Mouse (Mus musculus) lung, adult 2 months (tissue): ENCODE data around the gene Rps6kc1. TPM values are rescaled to one million over a fixed set of nuclear protein-coding genes. Genes with fewer than 3 reads are reported as not detected.

Experiments
- DNase-seq: peaks from one replicate; pipeline ENCODE4 v3.0.0; 2022
- H3K4me1 ChIP-seq: fragments of 200-500 bp; 2 replicates; pipeline ENCODE4 v1.6.1; 2011; ENCODE audit warnings: low read length; ENCODE audit not compliant: control insufficient read depth, insufficient read depth
- H3K4me3 ChIP-seq: fragments of 200-500 bp; replicated peaks from 2 replicates; pipeline ENCODE3; 2011; ENCODE audit warnings: low read depth, mild to moderate bottlenecking, control low read depth, low read length; ENCODE audit errors: extremely low read depth
- CTCF ChIP-seq: fragments of 200-500 bp; IDR thresholded peaks from 2 replicates; pipeline ENCODE4 v1.5.1; 2011; ENCODE audit warnings: mild to moderate bottlenecking, low read length, control low read depth; ENCODE audit not compliant: insufficient read depth
- POLR2A ChIP-seq: fragments of 200-500 bp; IDR thresholded peaks from 2 replicates; pipeline ENCODE4 v1.6.1; 2011; ENCODE audit warnings: low read depth, mild to moderate bottlenecking, control low read depth, low read length, borderline replicate concordance; ENCODE audit errors: extremely low read depth
- WGBS: fragments of 180-500 bp; shearing (Covaris S2); methylation state at CpG from one replicate; pipeline ENCODE4 v1.1.7; 2018; 5-methylcytosine and 5-hydroxymethylcytosine counted together
- polyA plus RNA-seq: library from polyadenylated mRNA; depleted of rRNA; stranded (reverse); fragments of >200 nt; gene quantifications from 2 replicates; pipeline ENCODE4 v1.2.3, GENCODE M21; 2012

The Rps6kc1 gene
- polyA plus RNA-seq, 1 experiment = 9.7 TPM

DNA sequence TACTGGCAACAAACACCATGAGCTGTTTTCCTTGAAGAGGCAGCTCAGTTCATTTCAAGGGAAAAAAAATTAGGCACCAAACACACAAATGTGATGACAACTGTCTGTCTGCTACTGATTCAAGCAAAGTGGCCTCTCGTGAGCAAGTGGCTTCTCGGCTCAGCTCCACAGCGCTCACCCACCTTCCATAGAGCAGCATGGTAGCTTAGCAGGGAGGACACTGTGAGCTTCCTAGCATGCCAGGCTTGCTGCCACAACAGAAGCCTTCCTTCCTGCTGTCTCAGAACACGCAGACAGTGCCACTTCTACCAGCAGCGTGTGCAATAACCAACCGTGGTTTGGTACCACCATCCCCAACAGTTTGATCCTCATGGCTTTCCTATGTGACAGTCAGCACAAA is 35.8 kb downstream of the Rps6kc1 start:
- WGBS = 87% methylated on average over 6 of the region's 6 CpGs
- Histone ChIP-seq H3K4me3 (no peak overlapping the region), H3K4me1 (no peaks in the 10 kb centered on the region)
- DNase-seq = no peak
- no peak for TF ChIP-seq CTCF
- TF ChIP-seq POLR2A = no peak

DNA sequence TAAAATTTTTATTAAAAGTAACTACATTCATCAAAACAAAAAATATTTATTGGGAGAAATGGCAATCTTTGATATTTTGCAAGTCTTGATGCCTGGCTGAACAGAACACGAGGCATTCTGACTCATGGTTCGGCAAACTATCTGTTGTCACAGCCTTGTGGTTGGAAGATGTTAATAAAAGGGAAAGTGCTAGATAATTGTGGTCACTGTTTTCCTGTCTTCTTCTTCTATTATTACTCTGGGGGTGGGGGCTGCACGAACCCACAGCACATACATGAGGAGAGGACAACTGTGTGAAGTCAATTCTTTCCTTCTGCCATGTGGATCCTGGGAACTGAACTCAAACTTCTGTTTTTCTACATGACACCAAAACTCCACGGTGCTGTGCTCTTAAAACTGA is 36.5 kb downstream of the Rps6kc1 start:
- H3K4me3 ChIP-seq = no peak overlapping the region
- WGBS = 93% methylated on average over 4 of the region's 4 CpGs
- no peak for TF ChIP-seq CTCF
- TF ChIP-seq POLR2A = no peak
- no peak for DNase-seq
- no peaks in the 10 kb centered on the region for H3K4me1 ChIP-seq

DNA sequence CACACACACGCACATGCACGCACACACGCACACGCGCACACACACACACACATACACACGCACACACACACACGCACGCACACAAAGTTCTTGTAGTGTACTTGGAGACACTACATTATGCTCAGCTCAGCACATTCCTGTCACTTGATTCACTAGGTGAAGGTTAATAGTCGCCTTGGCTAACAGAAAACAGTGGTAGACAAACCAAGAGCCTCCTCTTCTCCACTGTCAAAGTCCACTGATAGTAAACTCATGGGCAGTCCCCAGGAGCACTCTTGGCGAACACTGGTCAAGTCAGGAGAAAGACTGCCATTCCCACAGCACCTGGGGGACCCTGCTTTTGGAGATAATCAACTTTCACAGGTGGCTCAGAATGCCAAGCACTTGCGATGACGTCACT is 40.5 kb downstream of the Rps6kc1 start:
- H3K4me1 ChIP-seq = no peaks in the 10 kb centered on the region
- TF ChIP-seq CTCF (no peak), POLR2A (no peak)
- no peak for DNase-seq
- 91% methylated on average over 12 of the region's 12 CpGs for WGBS
- H3K4me3 ChIP-seq = no peak overlapping the region

DNA sequence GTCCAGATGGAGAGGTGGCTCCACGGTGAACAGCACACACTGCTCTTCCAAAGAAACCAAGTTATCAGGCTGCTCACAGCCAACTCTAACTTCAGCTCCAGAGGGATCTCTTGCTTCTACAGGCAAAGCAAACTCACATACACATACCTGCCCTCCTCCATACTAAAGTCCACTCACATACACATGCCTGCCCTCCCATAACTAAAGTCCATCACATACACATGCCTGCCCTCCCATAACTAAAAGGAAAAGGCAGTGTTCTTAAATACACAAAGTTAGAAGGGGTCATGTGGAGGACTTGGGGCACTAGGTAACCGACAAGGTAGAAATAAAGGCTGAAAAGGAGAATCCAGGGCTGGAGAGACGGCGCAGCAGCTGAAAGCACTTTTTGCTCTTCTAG is 41.6 kb downstream of the Rps6kc1 start:
- TF ChIP-seq CTCF = no peak
- TF ChIP-seq POLR2A = no peak
- no peak overlapping the region for H3K4me3 ChIP-seq
- no peaks in the 10 kb centered on the region for H3K4me1 ChIP-seq
- no peak for DNase-seq
- 89% methylated on average over 4 of the region's 4 CpGs for WGBS

DNA sequence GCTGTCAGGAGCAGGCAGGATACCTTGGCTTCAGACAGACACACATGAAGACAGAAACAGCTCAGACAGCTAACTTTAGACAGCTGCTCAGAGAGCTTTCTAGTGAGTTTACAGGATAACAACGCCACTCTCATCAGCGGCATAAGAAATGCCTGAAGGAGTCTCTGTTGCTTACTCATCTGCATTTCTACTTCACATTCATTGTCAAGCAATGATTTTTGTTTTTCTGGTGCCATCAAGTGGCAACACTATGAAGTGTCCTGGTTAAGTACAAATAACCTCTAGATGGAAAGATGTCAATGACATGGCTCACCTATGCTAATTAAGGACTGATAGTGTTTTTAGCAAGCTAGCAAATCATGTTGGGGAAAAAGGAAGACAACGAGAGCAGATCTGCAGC is 42.8 kb downstream of the Rps6kc1 start:
- no peak for DNase-seq
- Histone ChIP-seq H3K4me1 (no peaks in the 10 kb centered on the region), H3K4me3 (no peak overlapping the region)
- 81% methylated on average over 3 of the region's 3 CpGs for WGBS
- TF ChIP-seq CTCF = no peak
- no peak for TF ChIP-seq POLR2A

DNA sequence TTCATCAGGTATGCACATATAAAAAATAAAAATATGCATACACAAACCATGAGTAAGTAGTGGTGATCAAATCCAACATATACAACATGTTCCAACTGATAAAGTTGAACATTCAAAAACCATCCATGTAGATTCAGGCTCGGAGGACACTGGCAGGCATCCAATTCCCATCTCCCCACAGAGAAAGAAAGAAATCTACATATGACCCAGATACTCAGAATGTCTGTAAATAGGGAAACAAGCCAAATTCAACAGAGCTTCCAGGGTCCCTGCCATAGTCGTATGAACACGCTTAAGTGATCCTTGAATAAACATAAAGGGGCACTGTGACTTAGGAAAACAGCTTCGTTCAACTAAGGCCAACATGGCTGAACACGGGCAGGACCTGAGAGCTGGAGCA is 49.9 kb downstream of the Rps6kc1 start:
- no peak for DNase-seq
- 57% methylated on average over 5 of the region's 5 CpGs for WGBS

DNA sequence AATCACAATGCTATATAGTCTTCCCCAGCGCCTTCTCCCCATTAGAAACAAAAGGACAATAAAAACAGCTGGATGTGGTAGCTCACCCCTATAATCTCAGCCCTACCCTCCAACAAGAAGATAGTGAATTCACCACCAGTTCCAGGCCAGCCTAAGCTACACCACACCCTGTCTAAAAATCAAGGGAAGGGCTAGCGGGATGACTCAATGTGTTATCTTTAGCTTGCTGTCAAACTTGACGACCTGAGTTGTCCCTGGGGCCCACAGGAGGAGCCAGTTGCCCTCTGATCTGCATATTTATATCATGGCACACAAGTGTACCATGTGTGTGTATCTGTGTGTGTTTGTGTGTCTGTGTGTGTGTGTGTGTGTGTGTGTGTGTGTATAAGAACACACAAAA is 57.1 kb downstream of the Rps6kc1 start:
- H3K4me1 ChIP-seq = no peaks in the 10 kb centered on the region
- no peak for TF ChIP-seq POLR2A
- TF ChIP-seq CTCF = no peak
- 61% methylated on average over 3 of the region's 3 CpGs for WGBS
- H3K4me3 ChIP-seq = no peak overlapping the region
- no peak for DNase-seq

More for the DNA sequence above, 49.9 kb downstream of the Rps6kc1 start:
- Histone ChIP-seq H3K4me1 (no peaks in the 10 kb centered on the region), H3K4me3 (no peak overlapping the region)
- TF ChIP-seq CTCF (no peak), POLR2A (no peak)

DNA sequence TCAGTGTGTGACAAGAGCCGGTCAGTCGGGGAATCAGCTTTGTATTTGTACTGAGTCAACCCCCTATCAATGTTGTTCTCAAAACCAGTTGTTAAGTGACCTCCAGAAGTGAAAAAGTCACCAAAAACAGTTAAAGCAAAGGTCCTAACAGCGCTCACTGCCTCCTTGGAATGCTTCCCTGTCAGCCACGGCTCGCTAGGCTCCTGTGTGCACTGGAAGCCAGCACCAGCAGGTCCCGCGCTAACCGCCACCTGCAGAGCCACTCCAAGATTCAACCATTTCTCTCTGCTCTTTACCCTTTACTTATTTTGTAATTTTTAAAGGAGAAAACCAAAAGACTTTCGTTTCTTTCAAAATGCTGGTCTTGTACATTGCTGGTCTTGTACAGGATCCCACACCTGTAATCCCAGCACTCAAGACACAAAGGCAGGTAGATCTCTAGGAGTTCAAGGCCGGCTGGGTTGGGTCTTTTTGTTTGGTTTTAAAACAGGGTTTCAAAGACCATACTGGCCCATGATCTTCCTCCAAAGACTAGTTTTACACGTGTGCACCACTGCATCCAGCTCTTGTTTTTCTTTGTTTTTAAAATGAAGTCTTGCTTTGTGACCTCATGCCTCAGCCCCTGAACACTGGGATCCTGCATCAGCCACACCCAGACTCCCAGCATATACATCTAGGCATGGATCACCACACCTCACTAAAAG is 62.3 kb downstream of the Rps6kc1 start:
- DNase-seq = no peak
- no peak overlapping the region for H3K4me3 ChIP-seq
- TF ChIP-seq CTCF (no peak), POLR2A (no peak)
- 81% methylated on average over 11 of the region's 11 CpGs for WGBS
- H3K4me1 ChIP-seq = no peaks in the 10 kb centered on the region

DNA sequence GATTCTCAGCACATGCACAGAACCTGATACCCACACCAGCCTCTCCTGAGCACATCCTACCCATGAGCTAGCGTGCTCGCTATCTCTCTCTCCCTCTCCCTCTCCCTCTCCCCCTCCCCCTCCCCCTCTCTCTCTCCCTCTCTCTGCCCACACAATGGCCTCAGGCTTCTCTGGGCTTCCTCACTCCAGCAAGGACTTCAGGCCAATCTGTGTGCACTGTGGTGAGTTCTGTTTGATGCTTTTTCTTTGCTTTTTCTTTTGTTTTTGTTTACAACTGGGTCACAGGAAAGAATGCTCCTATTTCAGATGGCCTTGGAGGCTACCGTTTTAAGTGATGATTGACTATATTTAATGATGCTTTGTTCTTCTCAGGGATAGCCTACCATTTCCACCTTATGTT is 62.9 kb downstream of the Rps6kc1 start:
- WGBS = 73% methylated on average over 3 of the region's 3 CpGs
- no peaks in the 10 kb centered on the region for H3K4me1 ChIP-seq
- TF ChIP-seq POLR2A (no peak), CTCF (no peak)
- no peak overlapping the region for H3K4me3 ChIP-seq
- DNase-seq = no peak

DNA sequence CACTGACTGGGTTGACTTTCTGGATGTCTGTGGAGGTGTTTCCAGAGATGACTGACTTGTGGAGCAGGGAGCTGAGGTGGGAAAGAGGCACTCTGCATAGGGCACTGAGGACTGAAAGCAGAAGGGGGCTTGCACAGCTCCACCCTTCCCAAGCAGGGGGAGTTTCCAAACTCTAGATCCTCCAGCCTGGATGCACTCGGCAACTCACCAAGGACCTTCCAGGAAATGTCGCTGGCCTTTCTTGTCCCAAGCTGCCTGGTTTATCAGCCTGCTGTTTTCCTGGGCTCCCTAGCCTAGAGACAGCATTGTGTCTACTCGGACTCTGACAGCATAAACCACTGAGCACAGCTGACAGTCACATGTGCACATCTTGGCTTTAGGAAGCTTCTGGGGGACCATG is 64.6 kb downstream of the Rps6kc1 start:
- H3K4me1 ChIP-seq = no peaks in the 10 kb centered on the region
- no peak for DNase-seq
- H3K4me3 ChIP-seq = no peak overlapping the region
- TF ChIP-seq CTCF (no peak), POLR2A (no peak)
- WGBS = 61% methylated on average over 3 of the region's 3 CpGs
